Mouse (Mus musculus) forebrain, embryonic 10.5 days (tissue): ENCODE measurements around the gene Olfr1205. TPM values are rescaled to one million over a fixed set of nuclear protein-coding genes. Genes with fewer than 3 reads are reported as not detected.

ENCODE experiments used
- DNase-seq: peaks from one replicate; pipeline ENCODE4 v3.0.0-alpha.2; 2017; ENCODE audit warnings: low spot score; ENCODE audit errors: extremely low spot score
- H3K27ac ChIP-seq: fragments of 300-500 bp; sonication (generic); 2 replicates; pipeline ENCODE4 v1.5.1; 2016; ENCODE audit warnings: mild to moderate bottlenecking
- H3K27me3 ChIP-seq: fragments of 300-500 bp; sonication (generic); 2 replicates; pipeline ENCODE4 v1.6.1; 2016; ENCODE audit warnings: mild to moderate bottlenecking; ENCODE audit not compliant: poor library complexity, severe bottlenecking
- H3K36me3 ChIP-seq: fragments of 300-500 bp; sonication (generic); replicated peaks from 2 replicates; pipeline ENCODE4 v1.6.1; 2016; ENCODE audit warnings: mild to moderate bottlenecking, moderate library complexity
- H3K4me1 ChIP-seq: fragments of 300-500 bp; sonication (generic); 2 replicates; pipeline ENCODE4 v1.6.1; 2016
- H3K4me3 ChIP-seq: fragments of 300-500 bp; sonication (generic); 2 replicates; pipeline ENCODE4 v1.5.1; 2016; ENCODE audit warnings: mild to moderate bottlenecking, moderate library complexity
- H3K9me3 ChIP-seq: fragments of 300-500 bp; sonication (generic); 2 replicates; pipeline ENCODE4 v1.6.1; 2016; ENCODE audit warnings: mild to moderate bottlenecking, moderate library complexity
- WGBS: fragments of 180-500 bp; shearing (Covaris S2); methylation state at CpG from one replicate; pipeline ENCODE4 v1.1.7; 2016; 5-methylcytosine and 5-hydroxymethylcytosine counted together
- polyA plus RNA-seq: library from polyadenylated mRNA; unstranded; fragments of >200 nt; fragmentation: Nextera tagmentation; extraction: Ambion mirVana; gene quantifications from 2 replicates; pipeline ENCODE4 v1.2.1, GENCODE M21; 2016

Gene Olfr1205
- not detected in 2 replicates for polyA plus RNA-seq

DNA sequence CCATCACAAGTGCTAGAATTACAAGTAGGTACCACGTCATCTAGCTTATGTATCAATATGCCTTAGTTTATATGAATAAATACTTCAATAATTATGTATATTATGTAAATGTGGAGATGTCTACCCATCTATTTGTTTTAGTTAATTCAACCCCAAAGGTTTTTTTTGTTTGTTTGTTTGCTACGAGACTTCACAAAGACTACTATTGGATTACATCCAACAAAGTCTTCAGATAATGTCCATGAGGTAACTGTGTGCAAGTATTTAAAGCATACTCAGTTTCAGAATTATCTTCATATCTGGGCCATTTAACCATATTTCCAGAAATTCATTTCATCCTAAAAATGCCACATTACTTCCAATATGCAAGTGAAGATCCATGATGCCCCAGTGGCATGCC, at the start of gene Olfr1205:
Olfr1205 (plus strand) TSS at position 301 of the 400 bp plus-strand sequence.
- Histone ChIP-seq H3K9me3 (no peaks in the 10 kb centered on the region), H3K27me3 (no peaks in the 10 kb centered on the region), H3K27ac (no peak within 1 kb of the TSS), H3K4me3 (no peak within 1 kb of the TSS), H3K4me1 (no peaks in the 10 kb centered on the region), H3K36me3 (no peaks in the 10 kb centered on the region)
- DNase-seq: no peak
- 89% methylated on average over 2 of the region's 2 CpGs for WGBS

DNA sequence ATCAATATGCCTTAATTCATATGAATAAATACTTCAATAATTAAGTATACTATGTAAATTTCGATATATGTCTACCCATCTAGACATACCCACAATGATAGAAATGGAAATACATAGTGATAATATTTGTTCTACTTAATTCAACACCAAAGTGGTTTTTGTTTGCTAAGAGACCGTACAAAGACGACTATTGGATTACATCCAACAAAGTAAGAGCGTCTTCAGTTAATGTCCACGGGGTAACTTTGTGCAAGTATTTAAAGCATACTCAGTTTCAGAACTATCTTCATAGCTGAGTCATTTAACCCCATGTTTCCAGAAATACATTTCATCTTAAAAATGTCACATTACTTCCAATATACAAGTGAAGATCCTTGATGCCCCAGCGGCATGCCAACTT, 36.8 kb upstream of the Olfr1205 start, which contains the start of gene Olfr1201:
Olfr1201 (plus strand) TSS at position 301 of the 400 bp plus-strand sequence.
- WGBS: 89% methylated on average over 6 of the region's 6 CpGs
- Histone ChIP-seq H3K4me3 (no peak within 1 kb of the TSS), H3K36me3 (no peaks in the 10 kb centered on the region), H3K27ac (no peak within 1 kb of the TSS), H3K9me3 (no peaks in the 10 kb centered on the region), H3K4me1 (no peaks in the 10 kb centered on the region), H3K27me3 (no peaks in the 10 kb centered on the region)
- DNase-seq: no peak

DNA sequence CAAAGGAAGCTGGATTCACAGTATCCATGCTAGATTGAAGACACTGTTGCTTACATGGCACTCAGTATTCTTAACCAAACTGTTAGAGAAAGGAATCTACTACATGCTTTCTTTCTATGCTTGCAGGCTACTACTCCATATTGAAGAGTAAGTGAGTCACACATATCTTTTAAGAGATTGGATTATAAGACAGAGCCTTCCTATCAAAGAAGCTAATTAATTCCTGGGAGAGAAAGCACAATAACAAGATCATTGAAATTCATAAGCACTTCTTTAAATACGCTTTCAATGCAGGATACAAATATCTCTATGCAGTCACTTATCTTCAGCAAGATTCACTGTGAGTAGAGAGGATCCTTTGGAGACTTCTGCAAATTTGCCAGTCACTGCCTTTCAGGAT, 15.3 kb upstream of the Olfr1205 start, which contains the start of gene Olfr1202:
Olfr1202 (plus strand) TSS at position 301 of the 400 bp plus-strand sequence.
- WGBS: 87% methylated on average over 1 of the region's 1 CpGs
- Histone ChIP-seq H3K4me3 (no peak within 1 kb of the TSS), H3K36me3 (no peaks in the 10 kb centered on the region), H3K27ac (no peak within 1 kb of the TSS), H3K9me3 (no peaks in the 10 kb centered on the region), H3K27me3 (no peaks in the 10 kb centered on the region), H3K4me1 (no peaks in the 10 kb centered on the region)
- DNase-seq: no peak

DNA sequence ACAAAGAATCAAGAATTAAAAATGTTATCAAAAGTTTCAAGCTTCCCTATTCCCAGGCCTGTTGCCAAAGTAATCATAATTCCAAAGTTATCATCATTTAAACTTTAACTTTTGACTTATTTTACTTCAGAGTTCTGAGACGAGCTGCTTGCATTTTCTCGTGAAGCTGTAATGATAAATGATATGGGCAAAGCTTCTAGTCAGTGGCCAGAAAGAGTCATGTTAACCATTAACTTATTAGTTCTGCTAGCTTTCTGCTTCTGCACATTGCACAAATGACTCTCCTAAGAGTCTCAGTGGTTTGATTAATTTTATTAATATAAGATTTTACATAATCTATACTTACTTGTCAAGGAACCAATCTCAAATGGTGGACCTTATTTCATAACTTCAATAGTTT, 8.9 kb downstream of the Olfr1205 start:
- Histone ChIP-seq H3K4me3 (no peak overlapping the region), H3K27ac (no peak overlapping the region), H3K4me1 (no peaks in the 10 kb centered on the region), H3K9me3 (no peaks in the 10 kb centered on the region), H3K36me3 (no peaks in the 10 kb centered on the region), H3K27me3 (no peaks in the 10 kb centered on the region)
- 87% methylated on average over 2 of the region's 2 CpGs for WGBS
- DNase-seq: no peak

DNA sequence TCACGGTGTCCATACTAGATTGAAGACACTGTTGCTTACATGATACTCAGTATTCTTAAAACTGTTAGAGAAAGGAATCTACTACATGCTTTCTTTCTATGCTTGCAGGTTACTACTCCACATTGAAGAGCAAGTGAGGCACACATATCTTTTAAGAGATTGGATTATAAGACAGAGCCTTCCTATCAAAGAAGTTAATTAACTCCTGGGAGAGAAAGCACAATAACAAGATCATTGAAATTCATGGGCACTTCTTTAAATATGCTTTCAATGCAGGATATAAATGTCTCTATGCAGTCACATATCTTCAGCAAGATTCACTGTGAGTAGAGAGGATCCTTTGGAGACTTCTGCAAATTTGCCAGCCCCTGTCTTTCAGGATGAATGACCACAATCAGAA, 19.5 kb downstream of the Olfr1205 start, which contains the start of gene Olfr1204:
Olfr1204 (plus strand) TSS at position 301 of the 400 bp plus-strand sequence.
- H3K36me3 ChIP-seq: no peaks in the 10 kb centered on the region
- H3K27me3 ChIP-seq: no peaks in the 10 kb centered on the region
- DNase-seq: no peak
- no peaks in the 10 kb centered on the region for H3K9me3 ChIP-seq
- H3K4me3 ChIP-seq: no peak within 1 kb of the TSS
- no peak within 1 kb of the TSS for H3K27ac ChIP-seq
- H3K4me1 ChIP-seq: no peaks in the 10 kb centered on the region
- WGBS: 98% methylated on average over 1 of the region's 1 CpGs

DNA sequence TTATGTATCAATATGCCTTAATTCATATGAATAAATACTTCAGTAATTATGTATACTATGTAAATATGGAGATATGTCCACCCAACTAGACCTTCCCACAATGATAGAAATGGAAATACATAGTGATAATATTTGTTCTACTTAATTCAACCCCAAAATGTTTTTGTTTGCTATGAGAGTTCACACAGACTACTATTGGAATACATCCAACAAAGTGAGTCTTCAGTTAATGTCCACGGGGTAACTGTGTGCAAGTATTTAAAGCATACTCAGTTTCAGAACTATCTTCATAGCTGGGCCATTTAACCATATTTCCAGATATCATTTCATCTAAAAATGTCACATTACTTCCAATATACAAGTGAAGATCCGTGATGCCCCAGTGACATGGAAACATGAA, 33.4 kb downstream of the Olfr1205 start, which contains the start of gene Olfr1206:
Olfr1206 (plus strand) TSS at position 301 of the 400 bp plus-strand sequence.
- Histone ChIP-seq H3K4me1 (no peaks in the 10 kb centered on the region), H3K27me3 (no peaks in the 10 kb centered on the region), H3K4me3 (no peak within 1 kb of the TSS), H3K9me3 (no peaks in the 10 kb centered on the region), H3K27ac (no peak within 1 kb of the TSS), H3K36me3 (no peaks in the 10 kb centered on the region)
- 85% methylated on average over 2 of the region's 2 CpGs for WGBS
- DNase-seq: no peak

Other genes with a start within 250 kb of the Olfr1205 start
- gene Olfr1189, start 243.3 kb upstream of the Olfr1205 start, polyA plus RNA-seq: not detected in 2 replicates
- not detected in 2 replicates for gene Olfr1191-ps1, start 189.2 kb upstream of the Olfr1205 start, polyA plus RNA-seq
- gene Olfr1192-ps1, start 181.2 kb upstream of the Olfr1205 start, polyA plus RNA-seq: not detected in 2 replicates
- not detected in 2 replicates for gene Olfr1193, start 154.1 kb upstream of the Olfr1205 start, polyA plus RNA-seq
- gene Olfr1195, start 140.6 kb upstream of the Olfr1205 start, polyA plus RNA-seq: not detected in 2 replicates
- gene Olfr1196, start 125.1 kb upstream of the Olfr1205 start, polyA plus RNA-seq: not detected in 2 replicates
- gene Olfr1197, start 97.4 kb upstream of the Olfr1205 start, polyA plus RNA-seq: not detected in 2 replicates
- gene Olfr1198, start 78.4 kb upstream of the Olfr1205 start, polyA plus RNA-seq: not detected in 2 replicates
- not detected in 2 replicates for gene Olfr1199, start 69.3 kb upstream of the Olfr1205 start, polyA plus RNA-seq
- not detected in 2 replicates for gene Olfr1200, start 59.2 kb upstream of the Olfr1205 start, polyA plus RNA-seq
- gene Olfr1201, start 36.7 kb upstream of the Olfr1205 start, polyA plus RNA-seq: not detected in 2 replicates
- 0.04 TPM in 1 of 2 replicates, not detected in the other for gene Olfr1202, start 15.2 kb upstream of the Olfr1205 start, polyA plus RNA-seq
- gene Olfr1204, start 19.6 kb downstream of the Olfr1205 start, polyA plus RNA-seq: not detected in 2 replicates
- gene Olfr1206, start 33.5 kb downstream of the Olfr1205 start, polyA plus RNA-seq: not detected in 2 replicates
- gene Olfr1208, start 72.6 kb downstream of the Olfr1205 start, polyA plus RNA-seq: not detected in 2 replicates
- not detected in 2 replicates for gene Olfr1209, start 85.4 kb downstream of the Olfr1205 start, polyA plus RNA-seq
- not detected in 2 replicates for gene Olfr1211, start 108.4 kb downstream of the Olfr1205 start, polyA plus RNA-seq
- gene Olfr1212, start 124.2 kb downstream of the Olfr1205 start, polyA plus RNA-seq: not detected in 2 replicates
- not detected in 2 replicates for gene Gm13762, start 150.5 kb downstream of the Olfr1205 start, polyA plus RNA-seq
- not detected in 2 replicates for gene Olfr1214, start 162.9 kb downstream of the Olfr1205 start, polyA plus RNA-seq
- gene Olfr1215, start 177.2 kb downstream of the Olfr1205 start, polyA plus RNA-seq: not detected in 2 replicates
- not detected in 2 replicates for gene Olfr1216, start 188.6 kb downstream of the Olfr1205 start, polyA plus RNA-seq
- not detected in 2 replicates for gene Olfr1217, start 202.3 kb downstream of the Olfr1205 start, polyA plus RNA-seq
- gene Olfr1218, start 231.4 kb downstream of the Olfr1205 start, polyA plus RNA-seq: not detected in 2 replicates